Mouse (Mus musculus) olfactory bulb, adult 2 months (tissue): ENCODE results near the gene Nmt1.
A peak's percentile ranks its signal among the peaks of the same experiment; 100 is the strongest.

Experiments
- CTCF ChIP-seq: fragments of 200-500 bp; IDR thresholded peaks from 2 replicates; pipeline ENCODE4 v1.5.1; 2012; ENCODE audit warnings: low read depth, mild to moderate bottlenecking, low read length, moderate library complexity; ENCODE audit not compliant: insufficient read depth
- POLR2A ChIP-seq: fragments of 200-500 bp; IDR thresholded peaks from 2 replicates; pipeline ENCODE4 v1.6.1; 2012; ENCODE audit warnings: mild to moderate bottlenecking, low read depth, low read length, moderate library complexity; ENCODE audit not compliant: insufficient read depth

DNA sequence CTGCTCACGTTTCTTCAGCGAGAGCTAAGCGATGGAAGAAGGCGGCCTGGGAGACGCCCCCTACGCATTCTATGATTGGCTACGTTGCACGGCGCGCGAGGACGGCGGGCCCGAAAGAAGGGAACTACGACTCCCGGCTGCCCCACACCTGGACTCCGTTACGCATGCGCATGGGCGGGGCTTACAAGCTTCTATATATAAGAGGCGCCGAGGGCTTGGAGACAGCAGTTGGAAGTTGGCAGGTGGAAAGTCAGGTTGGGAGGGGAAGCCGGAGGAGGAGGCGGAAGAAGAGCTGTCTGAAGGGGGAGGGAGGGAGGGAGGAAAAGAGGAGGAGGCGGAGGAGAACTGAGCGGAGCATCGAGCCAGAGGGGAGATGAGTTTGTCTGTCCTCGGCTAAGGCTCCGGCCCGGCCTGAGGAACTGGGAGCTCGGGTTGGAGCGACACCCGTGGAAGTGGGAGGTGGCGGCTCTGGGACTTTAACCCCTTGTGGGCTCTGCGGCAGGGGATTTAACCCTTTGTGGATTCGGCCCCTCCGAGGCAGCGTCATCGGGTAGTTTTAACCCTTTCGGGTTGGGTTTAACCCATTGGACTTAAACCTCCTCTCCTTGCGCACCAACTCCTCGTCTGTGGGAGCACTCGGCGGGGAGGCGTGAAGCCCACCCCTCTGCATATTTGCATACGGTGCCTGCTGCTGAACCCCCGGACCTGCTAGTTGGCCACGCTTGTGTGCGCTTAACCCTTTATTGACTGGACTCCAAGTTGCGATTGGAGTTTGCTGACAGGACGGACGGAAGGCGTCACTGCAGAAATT, 88.2 kb downstream of the Nmt1 start, which contains the start of gene Hexim1:
- TF ChIP-seq CTCF (no peak), POLR2A (peak; percentile 97)
